Mouse (Mus musculus) small intestine, adult 2 months (tissue): ENCODE measurements around the gene Mcat. TPM values are rescaled to one million over a fixed set of nuclear protein-coding genes. Genes with fewer than 3 reads are reported as not detected.
A peak's percentile ranks its signal among the peaks of the same experiment; 100 is the strongest.

ENCODE experiments used
- H3K27ac ChIP-seq: fragments of 200-500 bp; 2 replicates; pipeline ENCODE4 v1.5.1; 2012; ENCODE audit warnings: low read depth, low read length, control low read depth, inconsistent platforms; ENCODE audit not compliant: insufficient read depth
- H3K27me3 ChIP-seq: fragments of 200-500 bp; 2 replicates; pipeline ENCODE4 v1.6.1; 2012; ENCODE audit warnings: mild to moderate bottlenecking, moderate library complexity, low read length, inconsistent platforms; ENCODE audit not compliant: control insufficient read depth, insufficient read depth
- H3K36me3 ChIP-seq: fragments of 200-500 bp; 2 replicates; pipeline ENCODE4 v1.6.1; 2012; ENCODE audit warnings: mild to moderate bottlenecking, low read length, control low read depth, inconsistent platforms; ENCODE audit not compliant: control insufficient read depth, insufficient read depth
- H3K4me1 ChIP-seq: fragments of 200-500 bp; 2 replicates; pipeline ENCODE4 v1.6.1; 2012; ENCODE audit warnings: low read length, inconsistent platforms, mixed read lengths; ENCODE audit not compliant: control insufficient read depth, insufficient read depth, insufficient read length
- H3K4me3 ChIP-seq: fragments of 200-500 bp; 2 replicates; pipeline ENCODE4 v1.5.1; 2012; ENCODE audit warnings: low read depth, mild to moderate bottlenecking, control low read depth, inconsistent platforms, low read length, moderate library complexity
- CTCF ChIP-seq: fragments of 200-500 bp; IDR thresholded peaks from 2 replicates; pipeline ENCODE4 v1.5.1; 2012; ENCODE audit warnings: low read depth, mild to moderate bottlenecking, control low read depth, inconsistent platforms, low read length, moderate library complexity, mixed read lengths; ENCODE audit not compliant: insufficient replicate concordance, insufficient read length; ENCODE audit errors: extremely low read depth
- POLR2A ChIP-seq: fragments of 200-500 bp; IDR thresholded peaks from 2 replicates; pipeline ENCODE4 v1.6.1; 2012; ENCODE audit warnings: low read depth, mild to moderate bottlenecking, control low read depth, inconsistent platforms, low read length, moderate library complexity
- WGBS: fragments of 180-500 bp; shearing (Covaris S2); methylation state at CpG from one replicate; pipeline ENCODE4 v1.1.7; 2018; 5-methylcytosine and 5-hydroxymethylcytosine counted together
- polyA plus RNA-seq: library from polyadenylated mRNA; depleted of rRNA; stranded (reverse); fragments of >200 nt; gene quantifications from 2 replicates; pipeline ENCODE4 v1.2.3, GENCODE M21; 2012

Gene Mcat
- polyA plus RNA-seq, 1 experiment, result 15.1 TPM

- Histone ChIP-seq H3K4me1 (no peaks in the 10 kb centered on the region), H3K27me3 (no peaks in the 10 kb centered on the region), H3K27ac (no peak overlapping the region), H3K36me3 (no peaks in the 10 kb centered on the region), H3K4me3 (no peak overlapping the region)
- WGBS, result 66% methylated on average over 4 of the region's 4 CpGs
- no peak for TF ChIP-seq CTCF
- TF ChIP-seq POLR2A, result no peak
These were observed 37.6 kb upstream of the Mcat start for GRCm38 (mm10) chr15:83601185-83601584.

GRCm38 (mm10) chr15:83596833-83597232, 33.2 kb upstream of the Mcat start:
- Histone ChIP-seq H3K27ac (no peak overlapping the region), H3K4me1 (no peaks in the 10 kb centered on the region; the same call in 1 of the 2 replicates), H3K36me3 (no peaks in the 10 kb centered on the region), H3K27me3 (no peaks in the 10 kb centered on the region), H3K4me3 (no peak overlapping the region)
- no peak for TF ChIP-seq POLR2A
- TF ChIP-seq CTCF, result no peak
- 82% methylated on average over 4 of the region's 4 CpGs for WGBS

- Histone ChIP-seq H3K36me3 (no peaks in the 10 kb centered on the region), H3K27me3 (no peaks in the 10 kb centered on the region), H3K4me1 (peaks cover 9% of the 10 kb centered on the region), H3K27ac (no peak overlapping the region), H3K4me3 (peak overlapping the region; percentile 94)
- 26% methylated on average over 7 of the region's 7 CpGs for WGBS
- TF ChIP-seq POLR2A (no peak), CTCF (no peak)
These were observed 31.8 kb upstream of the Mcat start for GRCm38 (mm10) chr15:83595364-83595711.

GRCm38 (mm10) chr15:83594513-83595363, 31.2 kb upstream of the Mcat start, which contains the start of gene Ttll12:
TSS of gene Ttll12 (minus strand) at chr15:83595157.
- Histone ChIP-seq H3K27ac (no peak within 1 kb of the TSS), H3K36me3 (no peaks in the 10 kb centered on the region), H3K4me3 (peak within 1 kb of the TSS; percentile 94), H3K27me3 (no peaks in the 10 kb centered on the region), H3K4me1 (peaks cover 10% of the 10 kb centered on the region)
- TF ChIP-seq CTCF (no peak), POLR2A (peak; percentile 65; the same call in 1 of the 2 replicates)
- under 1% methylated on average over 68 of the region's 68 CpGs for WGBS

- Histone ChIP-seq H3K27me3 (no peaks in the 10 kb centered on the region), H3K4me3 (peak overlapping the region; percentile 94), H3K27ac (no peak overlapping the region), H3K36me3 (no peaks in the 10 kb centered on the region), H3K4me1 (peaks cover 10% of the 10 kb centered on the region)
- TF ChIP-seq CTCF (no peak), POLR2A (no peak)
- WGBS, result 17% methylated on average over 19 of the region's 19 CpGs
These were observed 30.3 kb upstream of the Mcat start for GRCm38 (mm10) chr15:83593702-83594512.

- Histone ChIP-seq H3K36me3 (no peaks in the 10 kb centered on the region), H3K4me3 (no peak overlapping the region), H3K4me1 (peaks cover 10% of the 10 kb centered on the region), H3K27ac (no peak overlapping the region), H3K27me3 (no peaks in the 10 kb centered on the region)
- TF ChIP-seq POLR2A (no peak), CTCF (no peak)
These were observed 29.6 kb upstream of the Mcat start for GRCm38 (mm10) chr15:83593189-83593585.
